Mouse (Mus musculus) thymus, adult 2 months (tissue): ENCODE data around the gene Acot8. TPM values are rescaled to one million over a fixed set of nuclear protein-coding genes. Genes with fewer than 3 reads are reported as not detected.

ENCODE experiments used
- DNase-seq: peaks from one replicate; pipeline ENCODE4 v3.0.0; 2021
- H3K27ac ChIP-seq: fragments of 200-500 bp; 2 replicates; pipeline ENCODE4 v1.5.1; 2012; ENCODE audit warnings: low read length, control low read depth; ENCODE audit not compliant: control insufficient read depth, insufficient read depth
- H3K27me3 ChIP-seq: fragments of 200-500 bp; 2 replicates; pipeline ENCODE4 v1.6.1; 2012; ENCODE audit warnings: mild to moderate bottlenecking, low read length, moderate library complexity, mixed read lengths; ENCODE audit not compliant: control insufficient read depth, insufficient read depth
- H3K36me3 ChIP-seq: fragments of 200-500 bp; 2 replicates; pipeline ENCODE4 v1.6.1; 2012; ENCODE audit warnings: mild to moderate bottlenecking, low read length, moderate library complexity; ENCODE audit not compliant: control insufficient read depth, insufficient read depth
- H3K4me1 ChIP-seq: fragments of 200-500 bp; replicated peaks from 2 replicates; pipeline ENCODE4 v1.6.1; 2012; ENCODE audit warnings: low read length; ENCODE audit not compliant: control insufficient read depth, insufficient read depth
- H3K4me3 ChIP-seq: fragments of 200-500 bp; 2 replicates; pipeline ENCODE4 v1.5.1; 2012; ENCODE audit warnings: mild to moderate bottlenecking, low read length, control low read depth, moderate library complexity; ENCODE audit not compliant: control insufficient read depth, insufficient read depth
- CTCF ChIP-seq: fragments of 200-500 bp; IDR thresholded peaks from 2 replicates; pipeline ENCODE4 v1.5.1; 2012; ENCODE audit warnings: mild to moderate bottlenecking, control low read depth, low read length, moderate library complexity, borderline replicate concordance; ENCODE audit not compliant: control insufficient read depth, poor library complexity, insufficient read depth; ENCODE audit errors: extremely low read depth
- POLR2A ChIP-seq: fragments of 200-500 bp; IDR thresholded peaks from 2 replicates; pipeline ENCODE4 v1.6.1; 2012; ENCODE audit warnings: mild to moderate bottlenecking, low read length, control low read depth, moderate library complexity; ENCODE audit not compliant: control insufficient read depth, poor library complexity, insufficient read depth; ENCODE audit errors: extremely low read depth
- WGBS: fragments of 180-500 bp; shearing (Covaris S2); methylation state at CpG from one replicate; pipeline ENCODE4 v1.1.7; 2018; 5-methylcytosine and 5-hydroxymethylcytosine counted together
- polyA plus RNA-seq: library from polyadenylated mRNA; depleted of rRNA; stranded (reverse); fragments of >200 nt; gene quantifications from 2 replicates; pipeline ENCODE4 v1.2.3, GENCODE M21; 2012; rRNA removed

The Acot8 gene
- polyA plus RNA-seq, 1 experiment, result 84.6 TPM

DNA sequence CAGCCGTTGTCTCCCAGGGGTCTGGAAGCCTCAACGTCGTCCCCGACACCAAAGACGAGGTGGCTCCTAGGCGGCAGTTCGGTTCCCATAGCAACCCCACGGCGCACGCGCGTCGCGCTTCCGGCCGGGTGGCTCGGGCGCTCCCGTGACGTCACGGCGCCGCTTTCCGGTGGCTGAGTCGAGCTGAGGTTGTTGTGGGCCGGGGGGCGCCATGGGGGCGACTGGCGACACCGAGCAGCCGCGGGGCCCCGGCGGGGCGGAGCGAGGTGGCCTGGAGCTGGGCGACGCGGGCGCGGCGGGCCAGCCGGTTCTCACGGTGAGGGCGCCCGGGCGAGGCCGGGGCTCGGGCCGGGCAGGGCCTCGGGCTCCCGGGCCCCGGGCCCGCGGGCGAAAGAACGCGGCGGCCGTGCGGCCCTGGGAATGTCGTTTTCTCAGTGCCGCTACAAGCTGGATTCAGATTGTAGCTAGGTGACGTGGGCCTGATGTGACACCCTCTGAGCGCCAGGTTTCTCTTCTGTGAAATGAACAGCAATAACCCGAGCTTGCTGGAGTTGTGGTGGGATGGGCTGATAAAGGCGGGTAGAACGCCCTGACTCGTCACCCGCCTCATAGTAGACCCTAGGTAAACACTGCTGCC is 58.7 kb downstream of the Acot8 start, which contains the start of the genes Wfdc3 and Dnttip1:
Gene Wfdc3, minus strand, starts transcription at position 89 of the 637 bp plus-strand sequence.
Gene Dnttip1, plus strand, starts transcription at position 141 of the 637 bp plus-strand sequence.
- H3K4me1 ChIP-seq, result peaks cover 10% of the 10 kb centered on the region
- peak; percentile 63; the same call in 1 of the 2 replicates for TF ChIP-seq POLR2A
- TF ChIP-seq CTCF, result 0 out of 2 replicates have a peak, but pooled peaks have one; percentile 25
- peak within 1 kb of the TSS; percentile 88 for H3K4me3 ChIP-seq
- DNase-seq, result peak; percentile 96
- WGBS, result under 1% methylated on average over 70 of the region's 70 CpGs
- peaks cover 10% of the 10 kb centered on the region for H3K36me3 ChIP-seq
- no peak within 1 kb of the TSS for H3K27ac ChIP-seq
- H3K27me3 ChIP-seq, result no peaks in the 10 kb centered on the region

DNA sequence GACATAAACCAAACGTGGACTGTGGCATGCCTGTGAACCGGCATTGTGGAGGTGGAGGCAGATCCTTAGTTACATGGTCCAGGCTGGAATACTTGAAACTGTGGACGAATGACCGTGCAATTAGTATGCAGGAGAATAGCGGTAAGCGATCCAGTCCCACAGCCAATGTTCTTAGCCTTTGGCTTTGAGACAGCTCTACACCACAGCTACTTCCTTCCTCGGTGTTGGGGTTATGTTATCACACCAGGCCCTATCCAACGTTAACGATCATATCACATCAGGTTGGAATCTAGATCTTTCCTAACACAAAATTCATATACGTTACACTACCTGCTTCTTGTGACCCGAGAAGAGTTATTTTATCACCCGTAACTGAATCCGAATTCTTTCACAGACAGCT is 59.7 kb downstream of the Acot8 start:
- Histone ChIP-seq H3K36me3 (peaks cover 3% of the 10 kb centered on the region; the same call in 1 of the 2 replicates), H3K4me3 (no peak overlapping the region), H3K27me3 (no peaks in the 10 kb centered on the region), H3K27ac (no peak overlapping the region), H3K4me1 (peaks cover 10% of the 10 kb centered on the region)
- no peak for DNase-seq
- TF ChIP-seq POLR2A (no peak), CTCF (no peak)
- WGBS, result 22% methylated on average over 13 of the region's 13 CpGs

Other genes with a start within 250 kb of the Acot8 start
- gene Wfdc2, start 242.5 kb downstream of the Acot8 start, polyA plus RNA-seq, result 20.5 and 28.7 TPM in 2 replicates
- gene Spint3, start 231.4 kb downstream of the Acot8 start, polyA plus RNA-seq, result not detected in 2 replicates
- gene Wfdc6a, start 219.4 kb downstream of the Acot8 start, polyA plus RNA-seq, result not detected in 2 replicates
- gene Eppin, start 211.3 kb downstream of the Acot8 start, polyA plus RNA-seq, result not detected in 2 replicates
- gene Wfdc6b, start 191.4 kb downstream of the Acot8 start, polyA plus RNA-seq, result not detected in 2 replicates
- gene Wfdc8, start 191.3 kb downstream of the Acot8 start, polyA plus RNA-seq, result 0.18 TPM in 1 of 2 replicates, not detected in the other
- gene Wfdc16, start 166.1 kb downstream of the Acot8 start, polyA plus RNA-seq, result not detected in 2 replicates
- gene Wfdc10, start 148.8 kb downstream of the Acot8 start, polyA plus RNA-seq, result not detected in 2 replicates
- gene Wfdc9, start 148.3 kb downstream of the Acot8 start, polyA plus RNA-seq, result not detected in 2 replicates
- gene Wfdc11, start 130.8 kb downstream of the Acot8 start, polyA plus RNA-seq, result not detected in 2 replicates
- not detected in 2 replicates for gene Wfdc13, start 119.8 kb downstream of the Acot8 start, polyA plus RNA-seq
- gene Spint4, start 106.4 kb downstream of the Acot8 start, polyA plus RNA-seq, result not detected in 2 replicates
- gene Spint5, start 89.6 kb downstream of the Acot8 start, polyA plus RNA-seq, result not detected in 2 replicates
- gene Wfdc3, start 59.0 kb downstream of the Acot8 start, polyA plus RNA-seq, result 0.23 and 0.41 TPM in 2 replicates
- 60.6 and 134 TPM in 2 replicates for gene Dnttip1, start 58.9 kb downstream of the Acot8 start, polyA plus RNA-seq
- gene Ube2c, start 35.0 kb downstream of the Acot8 start, polyA plus RNA-seq, result 327 and 434 TPM in 2 replicates
- 0.38 TPM in 1 of 2 replicates, not detected in the other for gene Tnnc2, start 24.9 kb downstream of the Acot8 start, polyA plus RNA-seq
- 9.0 and 11.9 TPM in 2 replicates for gene Snx21, start 19.1 kb downstream of the Acot8 start, polyA plus RNA-seq
- 5.9 and 6.2 TPM in 2 replicates for gene Zswim3, start 216 bp upstream of the Acot8 start, polyA plus RNA-seq
- 9.5 and 11.5 TPM in 2 replicates for gene Zswim1, start 17.8 kb upstream of the Acot8 start, polyA plus RNA-seq
- gene Spata25, start 23.7 kb upstream of the Acot8 start, polyA plus RNA-seq, result 2.9 and 4.5 TPM in 2 replicates
- 467 and 538 TPM in 2 replicates for gene Ctsa, start 28.0 kb upstream of the Acot8 start, polyA plus RNA-seq
- 24.0 and 31.7 TPM in 2 replicates for gene Neurl2, start 28.6 kb upstream of the Acot8 start, polyA plus RNA-seq
- 227 and 263 TPM in 2 replicates for gene Pltp, start 52.8 kb upstream of the Acot8 start, polyA plus RNA-seq
- gene Pcif1, start 74.4 kb upstream of the Acot8 start, polyA plus RNA-seq, result 79.7 and 87.9 TPM in 2 replicates
- gene Zfp335, start 106.9 kb upstream of the Acot8 start, polyA plus RNA-seq, result 92.6 and 99.0 TPM in 2 replicates
- gene Mmp9, start 135.9 kb upstream of the Acot8 start, polyA plus RNA-seq, result 29.1 and 31.7 TPM in 2 replicates
- gene Slc12a5, start 155.9 kb upstream of the Acot8 start, polyA plus RNA-seq, result 0.70 and 1.3 TPM in 2 replicates
- gene Ncoa5, start 230.0 kb upstream of the Acot8 start, polyA plus RNA-seq, result 72.3 and 73.7 TPM in 2 replicates